Mouse (Mus musculus): ENCODE results near the gene Aknad1. TPM values are rescaled to one million over a fixed set of nuclear protein-coding genes. Genes with fewer than 3 reads are reported as not detected.

Aknad1 gene
- total RNA-seq, 2 experiments from 2014 or later = not detected

- DNase-seq = no peak
Measured at GRCm38 (mm10) chr3:108751061-108751460, 11.6 kb downstream of the Aknad1 start.

GRCm38 (mm10) chr3:108751691-108752090, 12.2 kb downstream of the Aknad1 start:
- no peak for DNase-seq

GRCm38 (mm10) chr3:108754541-108754940, 15.1 kb downstream of the Aknad1 start:
- DNase-seq = no peak

GRCm38 (mm10) chr3:108755542-108755941, 16.1 kb downstream of the Aknad1 start:
- no peak for DNase-seq

- DNase-seq = no peak
Measured at GRCm38 (mm10) chr3:108756131-108756530, 16.7 kb downstream of the Aknad1 start.

GRCm38 (mm10) chr3:108757570-108757969, 18.1 kb downstream of the Aknad1 start:
- DNase-seq = no peak

GRCm38 (mm10) chr3:108759566-108760420, 20.3 kb downstream of the Aknad1 start:
- no peak for DNase-seq

GRCm38 (mm10) chr3:108762597-108763111, 23.2 kb downstream of the Aknad1 start:
- no peak for DNase-seq

GRCm38 (mm10) chr3:108763691-108764090, 24.2 kb downstream of the Aknad1 start:
- DNase-seq = no peak

GRCm38 (mm10) chr3:108764976-108765375, 25.5 kb downstream of the Aknad1 start:
- DNase-seq = peak in 1 of 2 experiments; percentile 15

- no peak for DNase-seq
Measured at GRCm38 (mm10) chr3:108765476-108765875, 26.0 kb downstream of the Aknad1 start.

GRCm38 (mm10) chr3:108766943-108767342, 27.5 kb downstream of the Aknad1 start:
- no peak for DNase-seq

- DNase-seq = no peak
Measured at GRCm38 (mm10) chr3:108767416-108767815, 28.0 kb downstream of the Aknad1 start.

- no peak for DNase-seq
Measured at GRCm38 (mm10) chr3:108769547-108769946, 30.1 kb downstream of the Aknad1 start.

GRCm38 (mm10) chr3:108770725-108771368, 31.4 kb downstream of the Aknad1 start:
- peak; percentile 21 to 74 for DNase-seq

GRCm38 (mm10) chr3:108772211-108772610, 32.8 kb downstream of the Aknad1 start:
- DNase-seq = peak in 1 of 2 experiments; percentile 22

- no peak for DNase-seq
Measured at GRCm38 (mm10) chr3:108772811-108773210, 33.4 kb downstream of the Aknad1 start.

GRCm38 (mm10) chr3:108778761-108779540, 39.5 kb downstream of the Aknad1 start:
- DNase-seq = no peak

- peak; percentile 57 to 71 for DNase-seq
Measured at GRCm38 (mm10) chr3:108781238-108781883, 41.9 kb downstream of the Aknad1 start.

GRCm38 (mm10) chr3:108781884-108782270, 42.4 kb downstream of the Aknad1 start:
- no peak for DNase-seq

GRCm38 (mm10) chr3:108782364-108782895, 43.0 kb downstream of the Aknad1 start:
- no peak for DNase-seq

GRCm38 (mm10) chr3:108786520-108786919, 47.1 kb downstream of the Aknad1 start:
- no peak for DNase-seq
